Mouse (Mus musculus): Measurements from ENCODE around the gene Zfp36l2. TPM values are rescaled to one million over a fixed set of nuclear protein-coding genes. Genes with fewer than 3 reads are reported as not detected.
A peak's percentile ranks its signal among the peaks of the same experiment; 100 is the strongest.

Zfp36l2 gene
- polyA plus RNA-seq, 2 experiments: 30.9 to 80.1 TPM

GRCm38 (mm10) chr17:84151306-84151705 is 36.4 kb downstream of the Zfp36l2 start:
- ATAC-seq (ENCODE audit: low FRiP score, low read depth): no peak
- Histone ChIP-seq H3K4me3 (replicated peaks; ENCODE audit: low read length) (no peak overlapping the region), H3K9me3 (ENCODE audit: control insufficient read depth, low read length) (no peaks in the 10 kb centered on the region), H3K36me3 (ENCODE audit: control insufficient read depth, insufficient read depth, low read length) (no peaks in the 10 kb centered on the region), H3K27me3 (ENCODE audit: control insufficient read depth, insufficient read depth, low read length) (no peaks in the 10 kb centered on the region), H3K9ac (ENCODE audit: low read depth, low read length, severe bottlenecking) (no peak overlapping the region), H3K4me1 (ENCODE audit: control insufficient read depth, insufficient read depth, low read length) (peaks cover 37% of the 10 kb centered on the region), H3K4me2 (replicated peaks; ENCODE audit: low read depth, low read length, severe bottlenecking) (no peak overlapping the region), H3K27ac (replicated peaks; ENCODE audit: low read depth, low read length) (no peak overlapping the region)
- no peak for DNase-seq (ENCODE audit: low spot score)
- no peak for TF ChIP-seq POLR2A (IDR thresholded peaks at IDR 0.05; ENCODE audit: borderline replicate concordance, extremely low read depth, insufficient read depth, insufficient read length)
- WGBS: 55% methylated on average over 6 of the region's 6 CpGs

- no peak overlapping the region for H3K4me3 ChIP-seq (replicated peaks; ENCODE audit: low read length)
- no peak overlapping the region for H3K9ac ChIP-seq (ENCODE audit: low read depth, low read length, severe bottlenecking)
- no peak for DNase-seq (ENCODE audit: low spot score)
- 78% methylated on average over 8 of the region's 8 CpGs for WGBS
- no peaks in the 10 kb centered on the region for H3K36me3 ChIP-seq (ENCODE audit: control insufficient read depth, insufficient read depth, low read length)
- no peak overlapping the region for H3K27ac ChIP-seq (replicated peaks; ENCODE audit: low read depth, low read length)
- no peak overlapping the region for H3K4me2 ChIP-seq (replicated peaks; ENCODE audit: low read depth, low read length, severe bottlenecking)
- no peak for ATAC-seq (ENCODE audit: low FRiP score, low read depth)
- no peaks in the 10 kb centered on the region for H3K27me3 ChIP-seq (ENCODE audit: control insufficient read depth, insufficient read depth, low read length)
- no peak for TF ChIP-seq POLR2A (IDR thresholded peaks at IDR 0.05; ENCODE audit: borderline replicate concordance, extremely low read depth, insufficient read depth, insufficient read length)
- H3K9me3 ChIP-seq (ENCODE audit: control insufficient read depth, low read length): no peaks in the 10 kb centered on the region
- H3K4me1 ChIP-seq (ENCODE audit: control insufficient read depth, insufficient read depth, low read length): peaks cover 43% of the 10 kb centered on the region
Observed at GRCm38 (mm10) chr17:84150291-84150690, 37.5 kb downstream of the Zfp36l2 start.

GRCm38 (mm10) chr17:84149566-84149965 is 38.2 kb downstream of the Zfp36l2 start:
- WGBS: 58% methylated on average over 5 of the region's 5 CpGs
- H3K4me1 ChIP-seq (ENCODE audit: control insufficient read depth, insufficient read depth, low read length): peaks cover 43% of the 10 kb centered on the region
- no peaks in the 10 kb centered on the region for H3K9me3 ChIP-seq (ENCODE audit: control insufficient read depth, low read length)
- no peak for DNase-seq (ENCODE audit: low spot score)
- no peaks in the 10 kb centered on the region for H3K36me3 ChIP-seq (ENCODE audit: control insufficient read depth, insufficient read depth, low read length)
- H3K4me3 ChIP-seq (replicated peaks; ENCODE audit: low read length): no peak overlapping the region
- no peak overlapping the region for H3K9ac ChIP-seq (ENCODE audit: low read depth, low read length, severe bottlenecking)
- TF ChIP-seq POLR2A (IDR thresholded peaks at IDR 0.05; ENCODE audit: borderline replicate concordance, extremely low read depth, insufficient read depth, insufficient read length): no peak
- H3K27me3 ChIP-seq (ENCODE audit: control insufficient read depth, insufficient read depth, low read length): no peaks in the 10 kb centered on the region
- no peak overlapping the region for H3K4me2 ChIP-seq (replicated peaks; ENCODE audit: low read depth, low read length, severe bottlenecking)
- no peak for ATAC-seq (ENCODE audit: low FRiP score, low read depth)
- H3K27ac ChIP-seq (replicated peaks; ENCODE audit: low read depth, low read length): 0 out of 2 replicates have a peak overlapping the region, but pooled peaks have one; percentile 2

- no peak overlapping the region for H3K4me3 ChIP-seq (replicated peaks; ENCODE audit: low read length)
- H3K27ac ChIP-seq (replicated peaks; ENCODE audit: low read depth, low read length): peak overlapping the region; percentile 73
- 33% methylated on average over 11 of the region's 11 CpGs for WGBS
- no peaks in the 10 kb centered on the region for H3K27me3 ChIP-seq (ENCODE audit: control insufficient read depth, insufficient read depth, low read length)
- peak; percentile 84 for ATAC-seq (ENCODE audit: low FRiP score, low read depth)
- peaks cover 44% of the 10 kb centered on the region for H3K4me1 ChIP-seq (ENCODE audit: control insufficient read depth, insufficient read depth, low read length)
- no peak for TF ChIP-seq POLR2A (IDR thresholded peaks at IDR 0.05; ENCODE audit: borderline replicate concordance, extremely low read depth, insufficient read depth, insufficient read length)
- H3K36me3 ChIP-seq (ENCODE audit: control insufficient read depth, insufficient read depth, low read length): no peaks in the 10 kb centered on the region
- peak; percentile 82 for DNase-seq (ENCODE audit: low spot score)
- H3K9ac ChIP-seq (ENCODE audit: low read depth, low read length, severe bottlenecking): no peak overlapping the region
- H3K9me3 ChIP-seq (ENCODE audit: control insufficient read depth, low read length): no peaks in the 10 kb centered on the region
- no peak overlapping the region for H3K4me2 ChIP-seq (replicated peaks; ENCODE audit: low read depth, low read length, severe bottlenecking)
Observed at GRCm38 (mm10) chr17:84148499-84149484, 39.0 kb downstream of the Zfp36l2 start.

- no peak for TF ChIP-seq POLR2A (IDR thresholded peaks at IDR 0.05; ENCODE audit: borderline replicate concordance, extremely low read depth, insufficient read depth, insufficient read length)
- no peak overlapping the region for H3K4me2 ChIP-seq (replicated peaks; ENCODE audit: low read depth, low read length, severe bottlenecking)
- no peaks in the 10 kb centered on the region for H3K36me3 ChIP-seq (ENCODE audit: control insufficient read depth, insufficient read depth, low read length)
- H3K9me3 ChIP-seq (ENCODE audit: control insufficient read depth, low read length): no peaks in the 10 kb centered on the region
- H3K4me3 ChIP-seq (replicated peaks; ENCODE audit: low read length): no peak overlapping the region
- no peak for ATAC-seq (ENCODE audit: low FRiP score, low read depth)
- H3K27ac ChIP-seq (replicated peaks; ENCODE audit: low read depth, low read length): no peak overlapping the region
- H3K4me1 ChIP-seq (ENCODE audit: control insufficient read depth, insufficient read depth, low read length): peaks cover 57% of the 10 kb centered on the region
- H3K27me3 ChIP-seq (ENCODE audit: control insufficient read depth, insufficient read depth, low read length): no peaks in the 10 kb centered on the region
- H3K9ac ChIP-seq (ENCODE audit: low read depth, low read length, severe bottlenecking): no peak overlapping the region
- DNase-seq (ENCODE audit: low spot score): no peak
- WGBS: 66% methylated on average over 11 of the region's 11 CpGs
Observed at GRCm38 (mm10) chr17:84147183-84148108, 40.3 kb downstream of the Zfp36l2 start.

Measured in limb, embryonic 14.5 days (tissue).